Mouse (Mus musculus) c-Kit-positive CD71-positive TER-119-negative erythroid progenitor cells, embryonic 14.5 days (primary cell): ENCODE data around the gene Gm49380.

Experiments used
- DNase-seq: peaks from one replicate; pipeline ENCODE4 v3.0.0-alpha.2; 2013; ENCODE audit warnings: low read depth

Gm49380 gene

GRCm38 (mm10) chr9:44047071-44047470, 66.2 kb downstream of the Gm49380 start:
- no peak for DNase-seq

DNA sequence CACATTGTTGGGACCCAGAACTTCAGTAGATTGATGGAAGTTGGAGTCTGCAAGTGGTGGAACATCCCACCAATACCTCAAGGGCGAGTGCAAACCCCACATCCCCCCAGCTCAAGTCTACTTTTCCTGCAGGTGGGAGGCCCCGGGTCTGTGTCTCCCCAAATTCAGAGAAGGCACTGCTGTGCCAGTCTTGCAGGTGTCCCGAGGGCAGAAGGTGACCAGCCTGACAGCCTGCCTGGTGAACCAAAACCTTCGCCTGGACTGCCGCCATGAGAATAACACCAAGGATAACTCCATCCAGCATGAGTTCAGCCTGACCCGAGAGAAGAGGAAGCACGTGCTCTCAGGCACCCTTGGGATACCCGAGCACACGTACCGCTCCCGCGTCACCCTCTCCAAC, 66.9 kb downstream of the Gm49380 start:
- no peak for DNase-seq

- no peak for DNase-seq
These were observed 67.4 kb downstream of the Gm49380 start for GRCm38 (mm10) chr9:44045884-44046272.

- no peak for DNase-seq
These were observed 68.0 kb downstream of the Gm49380 start for GRCm38 (mm10) chr9:44045158-44045883.

DNA sequence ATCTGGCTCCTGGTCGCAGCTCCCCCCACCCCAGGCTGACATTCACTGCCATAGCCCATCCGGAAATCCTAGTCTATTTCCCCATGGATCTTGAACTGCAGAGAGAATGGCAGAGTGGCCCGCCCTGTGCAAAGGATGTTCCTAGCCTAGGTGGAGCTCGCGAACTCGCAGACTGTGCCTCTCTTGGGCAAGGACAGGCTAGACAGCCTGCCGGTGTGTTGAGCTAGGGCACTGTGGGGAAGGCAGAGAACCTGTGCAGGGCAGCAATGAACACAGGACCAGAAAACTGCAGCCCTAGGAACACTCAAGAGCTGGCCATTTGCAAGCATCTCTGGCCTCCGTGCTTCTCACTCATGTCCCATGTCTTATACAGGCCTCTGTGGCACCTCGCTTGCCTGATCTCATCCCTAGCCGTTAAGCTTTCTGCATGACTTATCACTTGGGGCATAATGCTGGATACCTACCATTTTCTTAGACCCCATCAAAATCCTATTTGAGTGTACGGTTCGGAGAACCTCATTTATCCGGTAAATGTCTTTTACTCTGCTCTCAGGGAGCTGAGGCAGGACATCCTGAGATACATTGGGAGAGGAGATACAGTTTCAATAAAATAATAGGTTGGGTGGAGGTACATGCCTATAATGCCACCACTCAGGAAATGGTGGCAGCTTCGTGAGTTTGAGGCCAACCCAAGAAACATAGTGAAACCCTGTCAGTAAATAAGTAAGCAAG, 68.7 kb downstream of the Gm49380 start:
- DNase-seq = no peak

DNA sequence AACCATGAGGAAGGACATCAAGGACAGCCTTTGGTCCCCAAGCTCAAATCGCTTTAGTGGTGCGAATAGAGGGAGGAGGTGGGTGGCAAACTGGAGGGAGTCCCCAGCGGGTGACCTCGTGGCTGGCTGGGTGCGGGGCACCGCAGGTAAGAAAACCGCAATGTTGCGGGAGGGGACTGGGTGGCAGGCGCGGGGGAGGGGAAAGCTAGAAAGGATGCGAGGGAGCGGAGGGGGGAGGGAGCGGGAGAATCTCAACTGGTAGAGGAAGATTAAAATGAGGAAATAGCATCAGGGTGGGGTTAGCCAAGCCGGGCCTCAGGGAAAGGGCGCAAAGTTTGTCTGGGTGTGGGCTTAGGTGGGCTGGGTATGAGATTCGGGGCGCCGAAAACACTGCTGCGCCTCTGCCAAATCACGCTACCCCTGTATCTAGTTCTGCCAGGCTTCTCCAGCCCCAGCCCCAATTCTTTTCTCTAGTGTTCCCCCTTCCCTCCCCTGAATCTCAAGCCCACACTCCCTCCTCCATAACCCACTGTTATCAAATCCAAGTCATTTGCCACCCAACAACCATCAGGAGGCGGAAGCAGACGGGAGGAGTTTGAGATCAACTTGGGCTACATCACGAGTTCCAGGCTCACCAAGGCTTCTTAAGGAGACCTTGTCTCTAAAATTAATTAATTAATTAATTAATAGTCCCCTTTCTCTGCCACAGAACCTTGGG, 69.4 kb downstream of the Gm49380 start:
- no peak for DNase-seq

GRCm38 (mm10) chr9:44042836-44043707, 70.2 kb downstream of the Gm49380 start, which contains the start of gene Thy1:
Gene Thy1, plus strand, starts transcription at chr9:44043384.
- DNase-seq = no peak

GRCm38 (mm10) chr9:44042396-44042680, 71.0 kb downstream of the Gm49380 start:
- DNase-seq = no peak

DNA sequence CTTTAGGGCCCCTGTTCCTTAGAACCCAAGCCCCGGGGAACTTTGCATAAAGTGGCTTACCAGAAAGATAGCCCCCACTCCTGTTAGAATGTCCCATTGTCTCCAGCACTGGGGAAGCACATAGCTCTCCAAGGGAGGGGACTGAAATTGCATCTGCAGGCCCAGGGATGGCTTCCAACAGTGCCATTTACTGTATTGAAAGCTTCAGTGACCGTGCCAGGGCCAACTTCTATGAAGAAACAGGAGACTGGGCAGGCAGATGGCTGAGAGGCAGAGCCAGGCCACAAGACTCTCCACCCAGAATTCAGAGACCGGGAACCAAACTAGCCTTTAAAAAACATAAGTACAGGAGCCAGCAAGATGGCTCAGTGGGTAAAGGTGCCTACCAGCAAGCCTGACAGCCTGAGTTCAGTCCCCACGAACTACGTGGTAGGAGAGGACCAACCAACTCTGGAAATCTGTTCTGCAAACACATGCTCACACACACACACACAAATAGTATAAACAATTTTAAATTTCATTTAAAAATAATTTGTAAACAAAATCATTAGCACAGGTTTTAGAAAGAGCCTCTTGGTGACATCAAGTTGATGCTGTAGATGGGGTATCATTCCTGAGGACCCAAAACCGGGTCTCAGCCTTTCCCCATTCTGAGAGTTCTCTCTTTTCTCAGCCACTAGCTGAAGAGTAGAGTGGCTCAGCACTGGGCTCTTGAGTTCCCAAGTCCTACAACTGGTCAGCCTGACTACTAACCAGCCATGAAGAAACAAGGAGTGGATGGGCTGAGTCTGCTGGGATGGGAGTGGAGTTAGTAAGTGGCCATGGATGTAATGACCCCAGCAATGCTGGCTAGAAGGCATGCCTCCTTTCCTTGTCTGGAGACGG, 71.5 kb downstream of the Gm49380 start:
- no peak for DNase-seq

- no peak for DNase-seq
These were observed 76.2 kb downstream of the Gm49380 start for GRCm38 (mm10) chr9:44037106-44037505.

GRCm38 (mm10) chr9:44033957-44034727, 79.2 kb downstream of the Gm49380 start:
- no peak for DNase-seq

GRCm38 (mm10) chr9:44033317-44033716, 80.0 kb downstream of the Gm49380 start:
- DNase-seq = no peak

DNA sequence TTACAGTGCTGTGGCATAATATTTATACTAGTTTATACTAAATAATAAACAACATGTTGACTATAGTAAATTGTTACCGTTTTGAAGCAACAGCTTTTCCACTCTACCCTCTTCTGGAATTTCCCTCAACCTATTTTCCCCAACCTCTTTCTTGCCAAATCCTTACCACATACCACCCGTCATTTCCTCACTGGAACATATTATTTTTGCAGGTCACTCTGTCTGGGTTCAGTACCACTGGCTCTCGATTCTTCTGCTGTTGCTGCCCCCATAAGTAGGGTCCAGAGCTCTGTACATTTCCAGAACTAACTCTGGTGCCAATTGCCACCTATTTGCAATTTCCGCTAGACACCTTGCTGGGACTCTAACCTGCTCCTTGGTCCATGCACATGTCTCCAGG, 81.4 kb downstream of the Gm49380 start:
- no peak for DNase-seq

GRCm38 (mm10) chr9:44031079-44031478, 82.2 kb downstream of the Gm49380 start:
- DNase-seq = no peak

DNA sequence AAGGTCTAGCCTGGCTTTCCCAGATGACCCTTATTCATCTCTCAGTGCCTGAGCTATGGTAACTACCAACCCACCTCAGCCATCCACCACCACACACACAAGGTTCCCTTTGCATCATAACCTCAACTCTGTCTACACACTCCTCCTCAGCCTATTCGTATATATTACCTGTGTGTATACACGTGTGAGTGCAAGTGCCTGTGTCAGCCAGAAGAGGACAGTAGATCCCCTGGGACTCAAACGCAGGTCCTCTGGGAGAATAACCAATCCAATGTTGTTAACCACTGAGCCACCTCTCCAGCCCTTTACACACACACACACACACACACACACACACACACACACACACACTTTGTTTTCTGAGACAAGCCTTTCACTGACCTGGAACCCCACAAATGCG, 82.7 kb downstream of the Gm49380 start:
- DNase-seq = no peak

- DNase-seq = no peak
These were observed 83.6 kb downstream of the Gm49380 start for GRCm38 (mm10) chr9:44029580-44030236.

- DNase-seq = no peak
These were observed 89.2 kb downstream of the Gm49380 start for GRCm38 (mm10) chr9:44024096-44024495.

DNA sequence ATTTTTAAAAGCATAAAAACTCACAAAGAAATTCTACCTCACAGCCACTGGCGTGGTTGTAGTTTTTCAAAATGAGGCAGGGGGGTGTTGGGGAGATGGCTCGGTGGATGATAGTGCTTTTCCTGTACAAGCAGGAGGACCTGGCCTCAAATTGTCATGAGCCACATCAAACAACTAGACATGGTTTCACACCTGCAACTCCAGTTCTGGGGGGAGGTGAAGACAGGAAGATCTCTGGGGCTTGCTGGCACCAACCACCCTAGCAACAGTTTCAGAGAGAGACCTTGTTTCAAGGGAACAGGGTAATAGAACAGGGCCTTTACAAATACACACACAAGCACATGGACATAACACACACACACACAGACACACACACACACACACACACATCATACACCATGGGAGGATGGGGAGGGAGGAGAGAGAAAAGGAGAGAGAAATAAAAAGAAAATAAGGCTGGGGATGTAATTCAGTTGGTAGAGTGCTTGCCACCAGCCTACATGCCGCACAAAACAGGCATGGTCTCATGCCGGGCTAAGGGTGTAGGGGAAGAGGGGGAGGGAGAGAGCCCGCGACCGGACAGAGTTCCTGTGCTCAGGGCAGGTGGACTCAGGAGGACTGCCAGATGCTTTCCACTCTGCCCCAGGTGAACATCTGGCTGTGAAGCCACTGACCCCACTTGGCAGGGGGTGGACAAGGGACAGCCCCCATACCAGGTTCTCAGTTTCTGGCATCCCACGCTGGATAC, 91.0 kb downstream of the Gm49380 start:
- DNase-seq = no peak

GRCm38 (mm10) chr9:44020001-44020400, 93.3 kb downstream of the Gm49380 start:
- DNase-seq = no peak
